Mouse (Mus musculus) adrenal gland, postnatal 14 days (tissue): ENCODE measurements at regions not wholly inside any gene's neighbourhood (a gene's known extent, or its start where the extent isn't known, plus 50 kb on each side); places are given as distances from the start of the nearest gene placed in this dataset.

Experiments used
- DNase-seq: peaks from one replicate; pipeline ENCODE4 v3.0.0; 2021; ENCODE audit warnings: mixed read lengths

GRCm38 (mm10) chr13:25882818-25883217 lies 612.5 kb upstream of the Nrsn1 start:
- no peak for DNase-seq

DNA sequence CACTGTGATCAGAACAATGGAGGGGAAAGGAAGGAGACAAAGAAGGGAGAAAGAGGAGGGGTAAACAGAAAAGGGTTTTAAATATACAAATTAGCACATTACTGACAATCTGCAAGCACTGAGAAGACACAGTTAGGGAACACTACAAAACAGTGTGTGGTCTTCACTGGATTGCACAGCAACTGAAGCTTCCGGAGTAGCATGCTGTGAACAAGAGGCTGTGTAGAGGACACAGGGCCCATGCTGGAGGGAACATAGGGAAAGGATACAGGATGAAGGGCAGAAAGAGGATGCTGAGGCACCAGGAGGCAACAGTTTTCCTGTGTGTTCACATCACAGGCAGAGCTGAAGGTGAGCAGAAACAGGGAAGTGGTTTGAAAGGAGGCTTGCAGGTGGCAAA lies 598.6 kb upstream of the Nrsn1 start:
- DNase-seq, result no peak

DNA sequence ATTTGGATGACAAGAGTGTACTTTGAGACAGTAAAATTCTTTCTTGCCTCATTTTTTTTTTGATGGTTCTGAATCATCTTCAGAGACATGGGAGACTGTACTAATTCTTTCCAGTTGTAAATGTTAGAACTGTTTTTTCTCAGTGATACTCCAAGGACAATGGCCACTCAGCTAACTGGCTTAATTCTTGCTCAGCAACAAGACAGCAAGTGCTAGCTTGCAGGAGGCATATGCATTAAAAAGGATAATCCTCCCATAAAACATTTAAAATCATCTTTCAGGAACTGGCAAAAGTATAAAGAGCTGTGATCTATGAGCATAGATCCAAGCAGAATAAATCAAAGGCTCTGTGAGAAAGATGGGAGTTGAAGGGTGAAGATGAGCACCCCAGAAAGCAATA lies 587.9 kb upstream of the Nrsn1 start:
- DNase-seq, result no peak

GRCm38 (mm10) chr13:25857569-25857968 lies 587.3 kb upstream of the Nrsn1 start:
- no peak for DNase-seq

DNA sequence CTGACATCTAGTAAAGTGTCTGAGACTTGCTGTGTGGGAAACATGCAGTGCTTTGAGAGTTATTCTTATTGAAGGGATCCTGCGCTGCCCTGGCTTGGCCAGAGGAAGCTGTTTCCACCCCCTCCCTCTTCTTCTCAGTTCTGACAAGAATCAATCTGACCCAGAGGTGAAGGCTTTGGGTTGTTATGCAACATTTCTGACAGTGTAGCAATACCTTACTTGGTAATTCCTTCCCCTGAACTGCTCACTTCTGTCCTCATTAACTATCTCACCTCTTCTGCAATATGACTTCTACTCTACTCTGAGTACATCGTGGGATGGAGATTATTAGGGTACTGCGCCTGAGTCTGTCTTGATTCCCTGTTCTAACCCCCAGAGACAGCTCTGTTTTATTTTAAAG lies 586.8 kb upstream of the Nrsn1 start:
- peak; percentile 4 for DNase-seq

DNA sequence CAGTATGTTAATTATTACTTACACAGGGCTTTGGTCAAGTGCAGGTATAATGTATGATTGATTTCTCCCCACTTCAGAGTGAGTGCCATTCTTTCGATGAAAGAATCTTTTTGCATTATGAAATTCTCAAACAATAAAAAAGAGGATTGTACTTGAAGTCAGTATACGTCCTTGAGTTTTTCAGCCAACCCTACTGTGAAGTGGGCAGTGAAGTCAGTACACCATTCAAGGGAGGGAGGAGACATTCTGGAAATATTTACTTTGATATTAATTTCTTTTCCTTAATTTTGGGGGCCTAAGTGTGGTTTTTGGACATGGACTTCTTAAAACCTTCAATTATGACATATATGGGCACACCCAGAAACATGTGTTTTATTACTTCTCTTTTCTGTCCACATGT lies 586.2 kb upstream of the Nrsn1 start:
- DNase-seq, result no peak

DNA sequence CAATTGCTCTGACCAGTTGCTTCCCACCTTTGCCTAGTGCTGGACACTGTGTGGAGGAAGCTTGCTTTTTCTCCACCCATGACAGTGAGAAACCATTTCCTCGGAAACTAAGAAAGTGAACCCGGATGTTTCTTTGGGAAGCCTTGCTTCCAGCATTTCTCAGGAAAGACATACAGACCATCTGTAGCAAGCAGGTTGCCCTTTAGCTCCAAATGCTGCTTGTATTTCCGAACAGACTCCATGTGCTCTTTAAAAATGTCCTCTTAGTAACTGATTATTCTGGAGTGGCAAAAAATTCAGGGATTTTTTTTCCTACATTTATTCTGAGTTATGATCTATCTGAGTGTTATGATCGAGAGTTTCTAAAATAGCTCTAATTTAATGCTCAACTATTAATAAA lies 577.9 kb upstream of the Nrsn1 start:
- no peak for DNase-seq

GRCm38 (mm10) chr13:25838237-25838636 lies 567.9 kb upstream of the Nrsn1 start:
- no peak for DNase-seq

DNA sequence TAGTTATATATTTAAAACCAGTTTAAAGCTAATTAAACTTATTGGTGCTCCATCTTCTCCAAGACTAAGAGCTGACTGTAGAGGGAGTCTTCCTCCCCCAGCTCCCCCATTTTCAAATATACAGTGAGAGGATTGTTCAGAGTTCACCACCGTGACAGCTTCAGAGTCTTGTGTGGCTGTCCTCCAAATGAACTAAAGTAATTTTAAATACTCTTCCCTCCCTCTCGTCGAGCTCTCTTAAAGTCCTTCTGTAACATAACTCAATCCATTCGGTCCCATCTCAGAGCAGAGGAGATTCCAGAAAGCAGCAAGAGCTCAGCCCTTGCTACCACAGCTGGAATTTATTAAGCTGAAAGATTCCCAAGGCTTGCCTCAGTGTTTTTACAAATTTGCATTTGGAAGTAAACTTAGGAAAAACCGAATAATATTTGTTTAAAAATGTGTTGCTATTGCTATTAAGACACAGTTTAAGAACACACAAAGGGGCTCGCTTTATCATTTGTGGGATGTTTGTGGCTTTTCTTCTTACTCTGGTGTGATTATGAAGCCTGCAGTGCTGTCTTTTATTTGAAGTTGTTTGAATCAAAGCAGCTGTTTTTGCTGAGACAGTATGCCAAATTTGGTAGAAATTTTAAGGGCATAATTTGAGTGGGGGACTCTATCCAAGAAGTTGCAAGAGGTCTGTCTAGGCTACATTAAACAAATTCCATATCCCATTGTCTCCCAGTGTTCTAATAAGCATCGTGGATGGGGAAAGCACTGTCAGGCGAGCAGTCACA lies 559.0 kb upstream of the Nrsn1 start:
- no peak for DNase-seq

DNA sequence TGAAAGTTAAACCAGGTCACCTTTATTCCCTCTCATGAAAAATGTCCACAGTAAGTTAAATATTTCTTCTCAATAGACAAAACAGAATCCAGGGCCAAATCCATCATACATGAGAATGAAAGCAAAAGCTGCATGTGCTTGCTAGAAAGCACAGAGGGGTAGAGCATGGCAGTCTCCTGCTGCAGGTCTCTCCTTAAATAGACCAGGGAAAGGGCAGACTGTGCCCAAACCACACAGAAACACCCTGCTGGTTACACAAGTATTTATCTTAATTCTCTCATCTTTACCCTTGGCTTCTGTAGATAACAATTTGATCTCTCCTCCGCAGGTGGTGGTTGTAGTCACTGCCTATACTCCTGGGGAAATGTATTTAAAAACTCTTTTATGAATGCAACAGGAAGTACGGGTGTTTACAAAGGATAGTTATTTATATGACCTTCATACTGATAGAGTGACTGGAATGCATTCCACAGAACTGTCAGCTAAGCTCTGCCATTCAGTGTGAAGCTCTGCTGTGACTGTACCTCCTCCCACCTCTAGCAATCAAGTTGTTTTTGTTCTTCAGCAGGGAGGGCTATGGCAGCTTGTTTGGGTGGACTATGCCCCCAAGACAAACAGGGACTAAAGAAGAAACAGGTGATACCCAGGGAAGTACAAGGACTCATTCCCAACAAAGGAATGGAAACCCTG lies 538.4 kb upstream of the Nrsn1 start:
- no peak for DNase-seq

- no peak for DNase-seq
These were observed 523.0 kb upstream of the Nrsn1 start for GRCm38 (mm10) chr13:25793216-25793803.

GRCm38 (mm10) chr13:25781161-25781560 lies 510.9 kb upstream of the Nrsn1 start:
- peak; percentile 8 for DNase-seq

GRCm38 (mm10) chr13:25777706-25778105 lies 507.4 kb upstream of the Nrsn1 start:
- peak; percentile 11 for DNase-seq

- DNase-seq, result no peak
These were observed 504.4 kb upstream of the Nrsn1 start for GRCm38 (mm10) chr13:25774586-25775182.

DNA sequence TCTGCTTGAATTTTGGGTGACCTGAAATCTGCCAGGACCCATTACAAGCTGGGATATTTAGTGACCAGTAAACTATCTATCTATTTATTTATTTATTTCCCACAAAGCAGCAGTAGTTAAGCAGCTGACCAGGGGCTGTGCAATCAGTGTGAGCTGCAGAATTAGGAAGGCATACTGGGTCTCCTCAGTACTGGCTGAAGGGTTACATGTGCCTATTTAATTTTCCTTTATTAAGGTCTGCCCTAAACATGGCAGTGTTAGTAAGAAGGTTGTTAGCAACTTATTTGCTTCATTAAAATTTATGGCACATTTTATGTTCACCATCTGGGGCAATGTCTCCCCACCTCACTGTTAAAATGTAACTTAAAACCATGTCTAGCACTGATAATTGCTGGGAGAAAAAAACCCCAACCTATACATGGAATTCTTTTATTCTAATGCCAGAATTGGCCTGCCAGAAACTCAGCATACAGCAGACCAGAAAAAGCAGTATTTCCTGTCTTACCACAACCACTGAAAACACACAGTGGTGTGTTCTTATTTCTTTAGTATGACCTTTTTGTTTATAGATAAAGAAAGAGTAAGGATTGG lies 484.3 kb upstream of the Nrsn1 start:
- DNase-seq, result no peak

DNA sequence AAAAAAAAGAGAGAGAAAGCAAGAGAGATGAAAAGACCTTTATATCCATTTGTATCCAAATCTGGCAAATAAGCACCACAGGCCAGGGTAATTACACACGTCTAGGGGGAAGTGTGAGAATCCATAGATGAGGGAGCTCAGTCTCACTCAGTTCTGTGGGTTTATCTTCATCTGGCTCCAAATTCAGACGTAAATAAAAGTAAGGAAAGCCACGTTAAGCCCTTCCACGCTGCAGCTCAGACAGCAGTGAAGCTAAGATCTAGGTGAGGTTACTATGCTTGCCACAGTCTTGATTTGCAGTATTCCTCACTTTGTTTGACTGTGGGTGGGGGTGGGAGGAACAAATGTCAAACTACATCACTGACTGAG lies 481.1 kb upstream of the Nrsn1 start:
- no peak for DNase-seq

DNA sequence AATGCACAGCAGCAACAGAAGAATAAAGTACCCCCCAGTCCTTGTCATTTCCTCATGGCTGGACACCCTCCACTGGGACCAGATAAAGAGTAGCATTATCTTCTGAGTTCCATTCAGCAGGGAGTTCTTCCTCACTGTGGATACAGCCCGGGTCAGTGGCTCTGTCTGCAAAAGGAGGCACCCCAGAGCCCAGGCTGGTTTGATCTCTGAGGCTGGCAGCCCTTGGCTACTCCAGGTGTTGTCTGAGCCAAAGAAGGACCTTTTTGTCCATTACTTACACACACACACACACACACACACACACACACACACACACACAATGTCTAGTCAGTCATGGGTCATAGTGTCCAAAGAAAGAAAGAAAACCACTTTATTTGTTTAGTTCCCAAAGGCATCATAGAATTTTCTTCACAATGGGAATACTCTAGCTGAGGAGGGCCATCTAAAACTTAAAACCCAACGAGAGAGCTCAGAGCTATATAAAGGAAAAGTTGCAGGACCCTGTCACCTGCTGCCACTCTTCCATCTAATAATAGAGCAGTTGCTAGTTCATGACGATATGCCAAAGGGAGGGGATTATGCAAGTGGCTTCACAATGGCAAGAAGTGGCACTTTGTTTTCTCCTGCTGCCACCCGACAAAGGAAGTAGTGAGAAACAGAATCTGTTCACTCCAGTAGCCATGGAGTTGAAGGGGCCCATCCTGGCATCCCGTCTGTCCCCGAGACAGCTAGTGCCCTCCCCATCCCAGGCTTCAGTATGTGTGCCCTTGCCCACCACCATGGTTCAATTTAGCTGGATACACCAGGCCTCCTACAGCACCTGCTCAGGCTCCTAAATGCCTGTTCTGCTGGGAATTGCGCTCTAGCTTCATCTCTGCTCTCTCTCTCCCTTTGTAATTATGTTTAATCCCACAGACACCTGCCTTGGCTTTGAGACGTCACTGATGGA lies 480.4 kb upstream of the Nrsn1 start:
- DNase-seq, result no peak

DNA sequence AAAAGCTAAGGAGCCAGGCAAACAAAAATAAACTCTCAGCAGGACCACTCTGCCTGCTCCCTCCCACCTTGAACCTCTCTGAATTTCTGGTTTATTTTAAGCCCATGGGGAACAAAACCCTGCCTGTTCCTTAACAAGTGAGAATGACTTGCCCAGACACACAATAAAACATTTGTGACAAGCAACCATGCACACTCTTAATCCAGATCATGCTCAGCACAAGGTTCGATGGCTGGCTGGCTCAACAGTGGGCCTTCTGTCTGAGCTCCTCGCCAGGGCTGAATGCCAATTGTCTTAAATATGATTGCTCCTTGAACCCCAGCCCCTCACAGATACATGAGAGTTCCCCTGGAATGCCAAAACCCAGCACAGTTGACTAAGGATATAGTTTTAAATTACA lies 468.3 kb upstream of the Nrsn1 start:
- no peak for DNase-seq

GRCm38 (mm10) chr13:25729327-25729892 lies 459.1 kb upstream of the Nrsn1 start:
- DNase-seq, result no peak

DNA sequence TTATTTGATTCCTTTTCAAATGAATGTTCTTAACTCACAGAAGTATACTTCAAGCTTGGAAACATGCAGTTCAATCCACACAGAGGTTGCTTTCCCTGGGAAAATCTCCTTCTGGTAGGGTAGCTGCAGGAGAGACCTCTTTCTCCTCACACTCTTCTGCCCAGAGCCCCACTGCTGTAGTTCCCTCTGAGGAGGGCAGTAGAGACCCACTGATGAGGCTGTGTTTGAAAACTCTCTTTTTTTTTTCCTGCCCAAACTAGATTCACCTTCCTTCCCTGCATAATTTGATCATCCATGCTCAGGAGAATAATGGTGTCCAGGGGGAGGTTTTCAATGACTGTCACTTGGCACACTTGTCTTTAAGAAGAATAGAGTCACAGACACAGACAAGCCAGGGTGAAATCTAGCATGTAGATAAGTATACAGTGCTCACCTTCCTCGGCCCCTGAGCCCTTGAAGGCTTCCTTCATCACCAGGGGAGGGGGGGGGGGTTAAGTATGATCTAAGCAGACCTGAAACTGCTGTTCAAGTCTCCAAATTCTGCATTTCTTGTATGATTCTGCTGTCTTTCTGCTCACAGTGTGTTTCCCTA lies 457.3 kb upstream of the Nrsn1 start:
- DNase-seq, result peak; percentile 5
